Mouse (Mus musculus): ENCODE measurements at regions not wholly inside any gene's neighbourhood (a gene's known extent, or its start where the extent isn't known, plus 50 kb on each side); places are given as distances from the start of the nearest gene placed in this dataset.

DNA sequence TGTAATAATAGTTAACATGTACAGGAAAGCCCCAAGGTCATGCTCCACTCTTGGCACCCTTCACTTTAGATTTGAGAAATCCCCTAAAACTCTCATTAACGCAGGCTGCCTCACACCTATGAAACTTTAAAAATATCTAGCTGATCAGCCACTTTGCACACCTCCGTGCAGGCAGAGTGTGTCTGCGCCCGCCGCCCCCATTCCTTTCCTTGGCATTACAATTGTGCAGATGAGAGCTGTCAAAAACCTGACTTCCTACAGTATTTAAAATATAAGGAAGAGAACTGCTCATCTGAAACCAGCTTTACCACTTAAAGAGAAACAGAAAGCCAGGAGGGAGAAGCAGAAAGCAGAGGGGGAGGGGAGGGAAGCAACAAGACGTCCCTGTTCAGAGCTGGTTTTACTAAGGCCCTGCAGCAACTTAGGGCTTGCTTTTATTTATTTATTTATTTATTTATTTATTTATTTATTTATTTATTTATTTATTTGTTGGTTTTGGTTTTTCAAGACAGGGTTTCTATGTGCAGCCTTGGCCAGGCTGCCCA is 496.5 kb downstream of the Tmem114 start:
- WGBS = 77% methylated on average over 6 of the region's 6 CpGs
- ATAC-seq = no peak
- Histone ChIP-seq H3K9ac (ENCODE audit: low read depth, low read length) (no peak overlapping the region), H3K27me3 (replicated peaks; ENCODE audit: control insufficient read depth, insufficient read depth, low read length) (no peaks in the 10 kb centered on the region), H3K27ac (ENCODE audit: low read depth, low read length) (no peak overlapping the region), H3K4me1 (ENCODE audit: control insufficient read depth, insufficient read depth, low read depth, low read length) (0 out of 2 replicates have a peak, but pooled peaks cover 2% of the 10 kb centered on the region), H3K4me2 (ENCODE audit: low read length) (no peak overlapping the region), H3K9me3 (ENCODE audit: control insufficient read depth, low read length) (no peaks in the 10 kb centered on the region), H3K36me3 (ENCODE audit: control insufficient read depth, insufficient read depth, low read length) (no peaks in the 10 kb centered on the region), H3K4me3 (ENCODE audit: low read length) (no peak overlapping the region)

DNA sequence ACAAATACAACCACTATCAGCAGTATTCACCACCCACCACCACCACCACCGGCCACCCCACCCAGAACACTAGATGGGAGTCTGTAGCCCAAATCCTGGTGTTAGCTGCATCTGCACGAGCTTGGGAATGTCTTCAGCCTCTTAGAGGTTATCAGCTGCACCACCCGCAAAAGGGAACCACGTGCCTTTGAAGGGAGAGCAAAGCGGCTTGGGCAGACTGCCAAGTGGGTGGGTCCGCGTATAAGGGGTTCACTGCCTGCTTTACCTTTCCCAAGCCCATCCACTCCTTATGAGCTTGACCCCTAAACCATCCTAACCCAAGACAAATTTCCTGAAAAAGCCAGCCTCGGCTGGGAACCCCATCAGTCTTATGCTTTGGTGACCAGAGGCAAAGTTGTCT is 497.2 kb downstream of the Tmem114 start:
- Histone ChIP-seq H3K27ac (ENCODE audit: low read depth, low read length) (no peak overlapping the region), H3K4me1 (ENCODE audit: control insufficient read depth, insufficient read depth, low read depth, low read length) (0 out of 2 replicates have a peak, but pooled peaks cover 2% of the 10 kb centered on the region), H3K9ac (ENCODE audit: low read depth, low read length) (no peak overlapping the region), H3K36me3 (ENCODE audit: control insufficient read depth, insufficient read depth, low read length) (no peaks in the 10 kb centered on the region), H3K9me3 (ENCODE audit: control insufficient read depth, low read length) (no peaks in the 10 kb centered on the region), H3K27me3 (replicated peaks; ENCODE audit: control insufficient read depth, insufficient read depth, low read length) (no peaks in the 10 kb centered on the region), H3K4me3 (ENCODE audit: low read length) (no peak overlapping the region), H3K4me2 (ENCODE audit: low read length) (no peak overlapping the region)
- 66% methylated on average over 8 of the region's 8 CpGs for WGBS
- no peak for ATAC-seq

DNA sequence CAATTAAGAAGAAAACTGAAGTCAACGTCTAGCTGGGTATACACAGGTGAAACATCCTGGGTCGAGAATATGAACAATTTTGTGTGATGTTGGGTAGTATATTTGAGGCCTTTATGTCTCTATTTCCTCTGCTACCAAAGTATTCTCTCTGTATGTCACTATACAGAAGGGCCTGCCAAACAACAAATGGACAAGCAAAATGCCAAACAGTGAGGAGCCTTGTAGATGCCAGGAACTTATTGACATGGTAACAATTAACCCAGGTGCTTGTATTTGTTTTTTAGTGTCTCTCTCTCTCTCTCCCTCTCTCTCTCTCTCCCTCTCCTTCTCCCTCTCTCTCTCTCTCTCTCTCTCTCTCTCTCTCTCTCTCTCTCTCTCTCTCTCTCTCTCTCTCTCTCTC is 529.1 kb downstream of the Tmem114 start:
- Histone ChIP-seq H3K27ac (ENCODE audit: low read depth, low read length) (no peak overlapping the region), H3K4me2 (ENCODE audit: low read length) (no peak overlapping the region), H3K4me3 (ENCODE audit: low read length) (no peak overlapping the region), H3K9ac (ENCODE audit: low read depth, low read length) (no peak overlapping the region), H3K36me3 (ENCODE audit: control insufficient read depth, insufficient read depth, low read length) (no peaks in the 10 kb centered on the region), H3K9me3 (ENCODE audit: control insufficient read depth, low read length) (no peaks in the 10 kb centered on the region), H3K4me1 (ENCODE audit: control insufficient read depth, insufficient read depth, low read depth, low read length) (no peaks in the 10 kb centered on the region), H3K27me3 (replicated peaks; ENCODE audit: control insufficient read depth, insufficient read depth, low read length) (no peaks in the 10 kb centered on the region)
- WGBS = 83% methylated on average over 2 of the region's 2 CpGs
- no peak for ATAC-seq

DNA sequence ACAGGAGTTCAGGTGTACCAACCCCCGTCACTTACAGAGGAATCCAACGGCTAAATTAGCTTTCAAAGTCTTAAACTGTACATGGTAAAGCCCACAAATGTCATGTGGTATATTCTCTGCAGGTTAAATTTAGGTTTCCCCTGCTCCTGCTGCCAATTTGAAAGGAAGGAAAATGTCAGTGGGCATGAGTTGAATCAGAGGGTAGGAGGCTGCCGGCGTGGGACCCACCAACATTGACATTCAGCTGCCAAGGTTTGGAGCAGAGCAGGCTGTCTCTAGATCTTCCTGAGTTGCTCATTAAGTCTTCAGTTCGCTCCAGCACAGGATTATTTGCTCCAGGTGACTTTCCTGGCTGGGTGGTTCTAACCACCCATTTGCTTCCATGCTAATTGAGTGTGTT is 532.1 kb downstream of the Tmem114 start:
- Histone ChIP-seq H3K4me1 (ENCODE audit: control insufficient read depth, insufficient read depth, low read depth, low read length) (no peaks in the 10 kb centered on the region), H3K27me3 (replicated peaks; ENCODE audit: control insufficient read depth, insufficient read depth, low read length) (no peaks in the 10 kb centered on the region), H3K36me3 (ENCODE audit: control insufficient read depth, insufficient read depth, low read length) (no peaks in the 10 kb centered on the region), H3K27ac (ENCODE audit: low read depth, low read length) (no peak overlapping the region), H3K4me3 (ENCODE audit: low read length) (no peak overlapping the region), H3K9me3 (ENCODE audit: control insufficient read depth, low read length) (no peaks in the 10 kb centered on the region), H3K9ac (ENCODE audit: low read depth, low read length) (no peak overlapping the region), H3K4me2 (ENCODE audit: low read length) (no peak overlapping the region)
- no peak for ATAC-seq
- WGBS = 73% methylated on average over 5 of the region's 5 CpGs

DNA sequence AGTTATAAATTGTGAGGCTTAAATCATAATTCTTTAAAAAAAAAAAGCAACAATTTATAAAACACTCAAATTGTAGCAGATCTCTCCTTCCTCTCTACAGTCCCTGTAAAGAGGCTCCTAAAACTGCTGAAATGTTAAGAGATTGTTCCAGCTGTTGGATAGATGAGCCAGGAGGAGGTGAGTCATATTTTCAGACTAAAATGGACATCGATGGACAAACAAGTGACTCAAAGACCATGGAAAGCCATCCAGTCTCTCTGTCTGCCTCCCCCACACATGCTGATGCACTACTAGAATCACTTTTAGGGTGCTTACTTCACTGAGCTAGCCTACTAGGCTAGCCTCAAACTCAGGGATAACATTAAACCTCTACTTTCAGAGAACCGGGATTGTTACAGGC is 561.5 kb downstream of the Tmem114 start:
- H3K4me2 ChIP-seq (ENCODE audit: low read length) = no peak overlapping the region
- no peak overlapping the region for H3K4me3 ChIP-seq (ENCODE audit: low read length)
- no peaks in the 10 kb centered on the region for H3K36me3 ChIP-seq (ENCODE audit: control insufficient read depth, insufficient read depth, low read length)
- H3K4me1 ChIP-seq (ENCODE audit: control insufficient read depth, insufficient read depth, low read depth, low read length) = no peaks in the 10 kb centered on the region
- no peaks in the 10 kb centered on the region for H3K27me3 ChIP-seq (replicated peaks; ENCODE audit: control insufficient read depth, insufficient read depth, low read length)
- H3K9me3 ChIP-seq (ENCODE audit: control insufficient read depth, low read length) = no peaks in the 10 kb centered on the region
- 86% methylated on average over 2 of the region's 2 CpGs for WGBS
- H3K27ac ChIP-seq (ENCODE audit: low read depth, low read length) = no peak overlapping the region
- H3K9ac ChIP-seq (ENCODE audit: low read depth, low read length) = no peak overlapping the region
- no peak for ATAC-seq

DNA sequence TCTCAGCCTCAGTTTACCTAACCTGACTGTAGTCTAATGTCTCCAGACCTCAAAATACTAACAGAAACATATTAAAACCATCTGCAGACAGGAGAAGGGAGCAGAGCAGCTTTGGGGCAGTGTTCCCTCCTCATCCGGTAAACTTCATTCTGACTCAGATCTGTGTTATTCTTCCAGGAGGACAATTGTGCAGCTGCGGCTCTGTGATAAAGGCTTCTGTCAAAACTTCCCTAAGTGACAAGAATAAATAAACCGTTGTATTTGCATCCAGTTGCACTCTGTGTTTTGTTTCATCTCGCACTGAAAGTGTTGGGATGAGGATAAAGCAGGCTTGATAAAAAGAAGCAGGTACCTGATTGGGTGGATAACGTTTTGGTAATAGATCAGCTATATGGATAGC is 585.8 kb downstream of the Tmem114 start:
- no peaks in the 10 kb centered on the region for H3K36me3 ChIP-seq (ENCODE audit: control insufficient read depth, insufficient read depth, low read length)
- H3K9me3 ChIP-seq (ENCODE audit: control insufficient read depth, low read length) = no peaks in the 10 kb centered on the region
- ATAC-seq = no peak
- WGBS = 67% methylated on average over 5 of the region's 5 CpGs
- no peak overlapping the region for H3K4me3 ChIP-seq (ENCODE audit: low read length)
- no peak overlapping the region for H3K27ac ChIP-seq (ENCODE audit: low read depth, low read length)
- H3K27me3 ChIP-seq (replicated peaks; ENCODE audit: control insufficient read depth, insufficient read depth, low read length) = no peaks in the 10 kb centered on the region
- no peak overlapping the region for H3K4me2 ChIP-seq (ENCODE audit: low read length)
- no peak overlapping the region for H3K9ac ChIP-seq (ENCODE audit: low read depth, low read length)
- H3K4me1 ChIP-seq (ENCODE audit: control insufficient read depth, insufficient read depth, low read depth, low read length) = no peaks in the 10 kb centered on the region

DNA sequence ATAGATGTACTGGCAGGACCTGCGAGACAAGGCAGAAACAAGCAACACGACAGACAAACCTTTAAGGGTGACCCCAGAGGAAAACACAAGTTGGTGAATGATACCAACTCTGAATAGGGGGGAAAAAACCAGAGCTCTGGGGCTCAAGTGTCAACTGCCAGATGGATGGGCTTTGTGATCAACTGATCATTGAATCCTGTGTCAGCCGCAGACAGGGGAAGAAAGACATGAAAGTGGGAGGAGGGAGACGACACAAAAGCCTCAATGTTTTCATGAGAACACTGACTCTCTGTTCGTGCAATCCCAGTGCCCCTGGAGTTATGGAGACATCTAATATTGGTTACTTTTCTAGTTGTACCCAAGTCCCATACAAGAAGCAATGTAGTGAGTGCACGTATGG is 593.8 kb downstream of the Tmem114 start:
- ATAC-seq = no peak
- no peaks in the 10 kb centered on the region for H3K4me1 ChIP-seq (ENCODE audit: control insufficient read depth, insufficient read depth, low read depth, low read length)
- 28% methylated on average over 6 of the region's 6 CpGs for WGBS

DNA sequence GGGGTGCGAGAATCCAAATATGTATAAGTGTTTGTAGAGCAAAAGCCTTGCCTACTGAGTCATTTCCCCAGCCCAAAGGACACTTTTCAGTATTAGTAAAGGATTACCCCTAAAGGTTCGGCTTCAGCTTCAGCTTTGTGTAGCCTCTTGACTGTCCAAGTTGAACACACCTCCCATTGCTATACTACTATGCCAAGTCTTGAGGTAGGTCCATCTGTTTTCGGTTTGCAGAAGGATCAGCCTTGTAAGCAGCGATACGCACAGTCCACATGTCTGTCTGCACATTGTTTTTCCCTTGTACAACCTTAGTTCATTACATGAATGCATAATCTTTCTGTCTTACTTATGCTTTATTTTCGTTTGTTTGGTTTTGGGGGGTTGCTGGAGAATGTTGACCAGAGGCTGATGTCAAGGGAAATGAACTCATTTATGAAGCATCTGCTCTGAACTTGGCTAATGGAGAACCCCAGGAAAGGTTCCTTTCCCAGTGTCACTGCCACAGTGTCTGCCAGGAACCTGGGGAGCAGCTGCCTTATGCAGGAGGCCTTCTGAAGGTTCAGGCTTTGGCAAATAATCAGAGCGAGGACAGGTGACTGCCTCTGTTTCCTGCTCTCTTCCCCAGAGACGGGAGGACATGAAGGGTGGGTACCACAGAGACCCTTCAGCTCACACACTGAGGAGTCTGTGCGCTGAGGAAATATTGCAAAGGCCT is 594.8 kb downstream of the Tmem114 start:
- no peak for ATAC-seq
- 86% methylated on average over 9 of the region's 9 CpGs for WGBS

More for the DNA sequence above, 593.8 kb downstream of the Tmem114 start:
- no peak overlapping the region for H3K4me3 ChIP-seq (ENCODE audit: low read length)
- no peak overlapping the region for H3K4me2 ChIP-seq (ENCODE audit: low read length)
- H3K27ac ChIP-seq (ENCODE audit: low read depth, low read length) = no peak overlapping the region
- H3K9ac ChIP-seq (ENCODE audit: low read depth, low read length) = no peak overlapping the region
- no peaks in the 10 kb centered on the region for H3K36me3 ChIP-seq (ENCODE audit: control insufficient read depth, insufficient read depth, low read length)
- H3K9me3 ChIP-seq (ENCODE audit: control insufficient read depth, low read length) = no peaks in the 10 kb centered on the region
- H3K27me3 ChIP-seq (replicated peaks; ENCODE audit: control insufficient read depth, insufficient read depth, low read length) = no peaks in the 10 kb centered on the region

DNA sequence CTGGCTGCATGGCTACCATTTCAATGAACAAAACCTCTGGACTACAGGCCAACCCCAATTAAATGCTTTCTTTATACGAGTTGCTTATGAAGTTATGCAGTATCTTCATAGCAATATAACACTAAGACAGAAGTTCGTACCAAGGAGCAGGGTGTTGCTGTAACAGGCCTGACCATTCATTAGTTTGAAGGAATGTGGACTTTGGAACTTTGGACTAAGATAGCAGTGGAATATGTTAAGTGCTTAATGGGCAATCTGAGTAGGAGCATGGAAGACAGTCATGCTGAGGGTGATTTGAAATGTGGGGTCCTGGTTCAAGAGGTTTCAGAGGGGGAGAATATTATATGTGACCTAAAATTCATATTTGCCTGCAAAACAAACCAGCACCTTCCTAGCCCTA is 623.8 kb downstream of the Tmem114 start:
- Histone ChIP-seq H3K9ac (ENCODE audit: low read depth, low read length) (no peak overlapping the region), H3K4me3 (ENCODE audit: low read length) (no peak overlapping the region), H3K27me3 (replicated peaks; ENCODE audit: control insufficient read depth, insufficient read depth, low read length) (no peaks in the 10 kb centered on the region), H3K27ac (ENCODE audit: low read depth, low read length) (no peak overlapping the region), H3K4me1 (ENCODE audit: control insufficient read depth, insufficient read depth, low read depth, low read length) (no peaks in the 10 kb centered on the region), H3K36me3 (ENCODE audit: control insufficient read depth, insufficient read depth, low read length) (no peaks in the 10 kb centered on the region), H3K4me2 (ENCODE audit: low read length) (no peak overlapping the region), H3K9me3 (ENCODE audit: control insufficient read depth, low read length) (0 out of 2 replicates have a peak, but pooled peaks cover 5% of the 10 kb centered on the region)
- no peak for ATAC-seq
- 88% methylated on average over 2 of the region's 2 CpGs for WGBS

More for the DNA sequence above, 594.8 kb downstream of the Tmem114 start:
- Histone ChIP-seq H3K9ac (ENCODE audit: low read depth, low read length) (no peak overlapping the region), H3K36me3 (ENCODE audit: control insufficient read depth, insufficient read depth, low read length) (no peaks in the 10 kb centered on the region), H3K4me2 (ENCODE audit: low read length) (no peak overlapping the region), H3K4me3 (ENCODE audit: low read length) (no peak overlapping the region), H3K4me1 (ENCODE audit: control insufficient read depth, insufficient read depth, low read depth, low read length) (no peaks in the 10 kb centered on the region), H3K27me3 (replicated peaks; ENCODE audit: control insufficient read depth, insufficient read depth, low read length) (no peaks in the 10 kb centered on the region), H3K27ac (ENCODE audit: low read depth, low read length) (no peak overlapping the region), H3K9me3 (ENCODE audit: control insufficient read depth, low read length) (no peaks in the 10 kb centered on the region)
